Mouse (Mus musculus) CH12.LX (cell line): Measurements from ENCODE around the gene Cercam. TPM values are rescaled to one million over a fixed set of nuclear protein-coding genes. Genes with fewer than 3 reads are reported as not detected.

ENCODE experiments used
- DNase-seq: peaks from one replicate; pipeline ENCODE4 v3.0.0-alpha.2; 2013; ENCODE audit errors: extremely low read depth
- H3K27ac ChIP-seq: 2 replicates; pipeline ENCODE4 v1.5.1; 2012; ENCODE audit warnings: low read depth, mild to moderate bottlenecking, control low read depth, moderate library complexity; ENCODE audit not compliant: insufficient read depth
- H3K27me3 ChIP-seq: replicated peaks from 2 replicates; pipeline ENCODE3; 2012; ENCODE audit warnings: inconsistent platforms
- H3K36me3 ChIP-seq, 2 experiments: replicated peaks in 1 of 2; 2 replicates each; pipeline versions ENCODE3 to v1.6.1; 2012; ENCODE audit warnings: inconsistent platforms in 1 of 2, low read length in 1 of 2, mild to moderate bottlenecking in 1 of 2, mixed read lengths in 1 of 2, moderate library complexity in 1 of 2; ENCODE audit not compliant: control insufficient read depth in 1 of 2, insufficient read depth in 1 of 2
- H3K4me1 ChIP-seq, 2 experiments: 2 replicates each; pipeline ENCODE4 v1.6.1; 2012; ENCODE audit warnings: inconsistent platforms in 1 of 2, moderate library complexity in 1 of 2; ENCODE audit not compliant: insufficient read depth in 2 of 2, control insufficient read depth in 1 of 2
- H3K4me2 ChIP-seq: 2 replicates; pipeline ENCODE4 v1.6.1; 2012; ENCODE audit warnings: low read depth, mild to moderate bottlenecking, control low read depth; ENCODE audit not compliant: poor library complexity, insufficient read depth, severe bottlenecking
- H3K4me3 ChIP-seq, 3 experiments: fragments of 150-350 bp in 1 of 3; sonication (generic) in 1 of 3; replicated peaks in 1 of 3; 2 replicates each; pipeline versions ENCODE3 to v1.5.1; 2011 to 2012; ENCODE audit warnings: low read depth in 2 of 3, low read length in 2 of 3, mild to moderate bottlenecking in 2 of 3, moderate library complexity in 2 of 3, control low read depth in 1 of 3, improper control_type of control experiment in 1 of 3, inconsistent platforms in 1 of 3, mixed read lengths in 1 of 3; ENCODE audit not compliant: poor library complexity in 1 of 3
- H3K79me2 ChIP-seq: replicated peaks from 2 replicates; pipeline ENCODE4 v1.6.1; 2012; ENCODE audit warnings: mild to moderate bottlenecking, moderate library complexity; ENCODE audit not compliant: control insufficient read depth, poor library complexity, insufficient read depth, severe bottlenecking; ENCODE audit errors: extremely low read depth
- H3K9ac ChIP-seq: 2 replicates; pipeline ENCODE4 v1.6.1; 2012; ENCODE audit warnings: low read depth, mild to moderate bottlenecking, control low read depth, moderate library complexity; ENCODE audit not compliant: insufficient read depth
- H3K9me3 ChIP-seq: replicated peaks from 2 replicates; pipeline ENCODE3; 2012; ENCODE audit warnings: low read length, inconsistent platforms, mixed read lengths
- BHLHE40 ChIP-seq: IDR thresholded peaks from 2 replicates; pipeline ENCODE4 v1.6.1; 2011; ENCODE audit warnings: mild to moderate bottlenecking, low read depth, low read length, improper control_type of control experiment
- ELF1 ChIP-seq: IDR thresholded peaks from 2 replicates; pipeline ENCODE4 v1.6.1; 2014; ENCODE audit warnings: low read depth, mild to moderate bottlenecking, inconsistent platforms, low read length, improper control_type of control experiment
- EP300 ChIP-seq: IDR thresholded peaks from 2 replicates; pipeline ENCODE4 v1.6.1; 2011; ENCODE audit warnings: low read length, improper control_type of control experiment
- ETS1 ChIP-seq: conservative IDR thresholded peaks from 2 replicates; pipeline ENCODE4 v1.6.1; 2012; ENCODE audit warnings: low read depth, mild to moderate bottlenecking, inconsistent platforms, low read length, improper control_type of control experiment, moderate library complexity
- GABPA ChIP-seq: IDR thresholded peaks from 2 replicates; pipeline ENCODE4 v1.6.1; 2012; ENCODE audit warnings: low read depth, low read length, improper control_type of control experiment, inconsistent platforms; ENCODE audit not compliant: insufficient replicate concordance
- JUND ChIP-seq: conservative IDR thresholded peaks from 2 replicates; pipeline ENCODE4 v1.6.1; 2011; ENCODE audit warnings: low read depth, low read length, improper control_type of control experiment
- MEF2A ChIP-seq: IDR thresholded peaks from 2 replicates; pipeline ENCODE4 v1.6.1; 2014; ENCODE audit warnings: low read depth, mild to moderate bottlenecking, inconsistent platforms, low read length, improper control_type of control experiment, borderline replicate concordance
- MYC ChIP-seq: IDR thresholded peaks from 2 replicates; pipeline ENCODE4 v1.6.1; 2011; ENCODE audit warnings: low read depth, mild to moderate bottlenecking, improper control_type of control experiment, low read length
- NELFE ChIP-seq: IDR thresholded peaks from 2 replicates; pipeline ENCODE4 v1.6.1; 2011; ENCODE audit warnings: low read depth, low read length, improper control_type of control experiment
- RAD21 ChIP-seq: IDR thresholded peaks from 2 replicates; pipeline ENCODE4 v1.6.1; 2011; ENCODE audit warnings: low read depth, mild to moderate bottlenecking, low read length, improper control_type of control experiment, moderate library complexity
- USF1 ChIP-seq: IDR thresholded peaks from 2 replicates; pipeline ENCODE4 v1.6.1; 2014; ENCODE audit warnings: low read depth, mild to moderate bottlenecking, inconsistent platforms, low read length, improper control_type of control experiment
- USF2 ChIP-seq: conservative IDR thresholded peaks from 2 replicates; pipeline ENCODE4 v1.6.1; 2011; ENCODE audit warnings: low read depth, low read length, improper control_type of control experiment
- ZC3H11A ChIP-seq: IDR thresholded peaks from 2 replicates; pipeline ENCODE4 v1.6.1; 2012; ENCODE audit warnings: low read depth, mild to moderate bottlenecking, inconsistent platforms, low read length, improper control_type of control experiment
- ZKSCAN1 ChIP-seq: IDR thresholded peaks from 2 replicates; pipeline ENCODE4 v1.6.1; 2012; ENCODE audit warnings: low read depth, inconsistent platforms, low read length, improper control_type of control experiment, borderline replicate concordance
- ZNF384 ChIP-seq: IDR thresholded peaks from 2 replicates; pipeline ENCODE4 v1.6.1; 2012; ENCODE audit warnings: low read depth, low read length, improper control_type of control experiment, inconsistent platforms
- dilution Hi-C: fragments of 300-500 bp; cut with MboI; formaldehyde crosslinking; loops from 2 replicates; pipeline ENCODE4 v1.14.3; 2020; ENCODE audit warnings: low sequenced_read_pairs; ENCODE audit not compliant: extremely low pct_unique_long_range_greater_than_20kb, extremely low pct_ligation_motif_present
- in situ Hi-C: fragments of 300-500 bp; cut with MboI; formaldehyde crosslinking; loops from 3 replicates; pipeline ENCODE4 v1.14.3; 2019; ENCODE audit warnings: low sequenced_read_pairs, low pct_ligation_motif_present, low pct_unique_long_range_greater_than_20kb, mixed read lengths
- polyA plus RNA-seq: library from polyadenylated mRNA; unstranded; fragments of >175 nt; gene quantifications from 2 replicates; pipeline ENCODE4 v1.2.1, GENCODE M21; 2012; ENCODE audit warnings: low read depth; ENCODE audit not compliant: insufficient read length
- total RNA-seq, 2 experiments: library from RNA; depleted of rRNA; stranded (reverse); fragments of 300-350 nt in 1 of 2; fragments of >200 nt in 1 of 2; gene quantifications; 2 replicates each; pipeline ENCODE4 v1.2.3; 2012 to 2014

The Cercam gene
- total and polyA plus RNA-seq, 3 experiments = 3.0 to 6.1 (median 3.7) TPM

DNA sequence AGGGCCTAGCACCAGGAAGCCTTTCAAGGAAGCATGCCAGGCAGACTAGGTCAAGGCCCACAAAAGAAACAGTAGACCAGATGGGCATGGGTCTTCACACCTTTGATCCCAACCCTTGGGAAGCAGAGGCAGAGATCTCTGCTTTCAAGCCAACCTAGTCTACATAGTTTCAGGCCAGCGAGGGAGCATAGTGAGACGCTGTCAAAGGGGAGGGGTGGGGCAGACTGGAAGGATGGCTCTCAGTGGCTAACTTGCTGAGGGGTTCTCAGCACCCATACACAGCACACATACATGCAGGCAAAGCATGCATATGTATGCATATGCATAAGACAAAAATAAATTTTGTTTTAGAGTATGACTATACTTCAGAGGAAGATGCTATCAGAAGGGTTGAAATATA lies 49.6 kb upstream of the Cercam start:
- Histone ChIP-seq H3K27me3 (no peaks in the 10 kb centered on the region), H3K36me3 (peaks cover 4 to 14% of the 10 kb centered on the region in 2 experiments), H3K9me3 (no peaks in the 10 kb centered on the region), H3K4me3 (no peak overlapping the region), H3K4me1 (no peaks in the 10 kb centered on the region), H3K9ac (no peak overlapping the region), H3K27ac (no peak overlapping the region), H3K4me2 (no peak overlapping the region), H3K79me2 (no peaks in the 10 kb centered on the region)
- in situ Hi-C loops = loop anchor here (5.0 kb wide), 1 partner anchor 38 kb away; no protein-coding TSS in a partner anchor
- dilution Hi-C loops = no loop called here
- TF ChIP-seq JUND (no peak), ZKSCAN1 (no peak), RAD21 (no peak), USF1 (no peak), MEF2A (no peak), MYC (no peak)
- DNase-seq = no peak

DNA sequence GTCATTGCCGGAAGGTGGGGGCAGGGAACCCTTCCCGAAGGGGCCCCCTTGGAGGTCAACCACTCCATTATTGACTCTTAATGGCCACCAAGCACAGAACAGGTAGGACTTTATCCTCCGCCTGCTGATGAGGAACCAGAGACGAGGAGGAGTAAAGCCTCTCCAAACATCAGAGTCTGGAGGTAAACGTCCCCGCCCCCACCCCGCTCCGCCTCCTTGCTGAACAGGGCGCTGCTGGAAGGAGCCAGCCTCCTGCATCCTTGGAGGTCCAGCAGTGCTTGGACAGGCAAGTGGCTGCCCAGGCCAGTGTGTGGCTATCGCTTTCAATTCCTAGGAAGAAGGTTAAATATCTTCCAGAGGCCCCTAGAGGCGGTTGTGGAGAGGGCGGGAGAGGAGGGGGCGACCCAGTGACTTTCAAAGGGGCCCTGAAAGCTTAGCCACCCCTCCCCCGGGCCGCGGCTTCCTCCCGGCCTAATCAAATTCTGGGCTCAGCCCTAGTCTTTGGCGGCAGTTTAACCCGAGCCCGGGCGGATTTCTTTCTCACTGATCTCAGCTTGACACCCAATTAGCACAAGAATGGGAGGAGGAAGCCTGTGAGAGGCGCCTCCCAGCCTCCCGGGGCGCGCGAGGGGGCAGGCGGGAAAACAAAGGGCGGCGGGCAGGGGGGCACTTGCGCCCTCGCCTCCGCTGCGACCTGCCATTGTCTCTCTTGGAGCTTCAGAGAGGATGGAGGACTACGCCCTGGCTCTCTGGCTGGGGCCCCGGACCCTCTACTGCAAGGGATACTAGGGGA lies 48.7 kb upstream of the Cercam start, which contains the start of gene Urm1:
Gene Urm1, plus strand, starts transcription at position 51 of the 793 bp plus-strand sequence.
- no peak within 1 kb of the TSS for H3K9ac ChIP-seq
- no peak for TF ChIP-seq GABPA
- no peak for TF ChIP-seq USF2
- no peak for TF ChIP-seq ZC3H11A
- no peak for TF ChIP-seq EP300
- TF ChIP-seq ETS1 = no peak
- TF ChIP-seq NELFE = no peak
- no peak for TF ChIP-seq BHLHE40
- no peak for TF ChIP-seq ZNF384
- no peak for TF ChIP-seq ZKSCAN1
- TF ChIP-seq ELF1 = no peak
- TF ChIP-seq, all 38 proteins: peak for 0
- Histone ChIP-seq H3K9me3 (no peaks in the 10 kb centered on the region), H3K27ac (no peak within 1 kb of the TSS), H3K4me2 (peak within 1 kb of the TSS; percentile 46), H3K79me2 (no peaks in the 10 kb centered on the region), H3K4me1 (no peaks in the 10 kb centered on the region), H3K36me3 (peaks cover 4 to 10% of the 10 kb centered on the region in 2 experiments), H3K27me3 (no peaks in the 10 kb centered on the region), H3K4me3 (no peak within 1 kb of the TSS)
- in situ Hi-C loops (no loop called here), dilution Hi-C loops (no loop called here)
- DNase-seq = no peak
